Mouse (Mus musculus) liver, embryonic 18 days (tissue): ENCODE data around the gene Actrt1. TPM values are rescaled to one million over a fixed set of nuclear protein-coding genes. Genes with fewer than 3 reads are reported as not detected.

ENCODE experiments used
- polyA plus RNA-seq: library from polyadenylated mRNA; depleted of rRNA; stranded (reverse); fragments of >200 nt; gene quantifications from 2 replicates; pipeline ENCODE4 v1.2.3, GENCODE M21; 2012; rRNA removed

Gene Actrt1
- not detected in 2 replicates for polyA plus RNA-seq

DNA sequence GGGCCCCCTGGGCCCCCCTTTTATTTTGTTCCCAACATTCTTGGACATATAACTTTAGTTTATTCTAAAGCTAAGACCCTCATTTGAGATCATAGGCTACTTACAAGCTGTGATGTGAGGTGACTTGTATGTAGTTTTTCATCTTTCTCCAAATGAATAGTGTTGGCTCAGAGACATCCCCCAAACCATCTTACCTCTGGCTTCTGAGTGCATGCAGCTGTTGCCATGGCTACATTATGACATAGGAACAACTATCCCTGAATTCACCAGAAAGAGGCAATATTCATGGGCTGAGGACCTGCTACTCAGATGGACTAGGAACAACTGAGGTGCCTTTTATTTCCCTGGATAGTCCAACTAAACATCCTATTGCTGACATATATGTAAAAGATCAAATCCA is at the start of gene Actrt1:
TSS of gene Actrt1 (plus strand) at position 301 of the 400 bp plus-strand sequence.

